Mouse (Mus musculus) limb, embryonic 15.5 days (tissue): ENCODE measurements around the gene Fmnl2. TPM values are rescaled to one million over a fixed set of nuclear protein-coding genes. Genes with fewer than 3 reads are reported as not detected.

Experiments
- ATAC-seq: fragments of 200-750 bp; cut with Nextera tagmentation; 2 replicates; pipeline ENCODE4 v1.8.0; 2017; ENCODE audit warnings: low read depth, moderate TSS enrichment; ENCODE audit not compliant: insufficient number of reproducible peaks, low FRiP score, low TSS enrichment
- H3K27ac ChIP-seq: fragments of 300-500 bp; sonication (generic); 2 replicates; pipeline ENCODE4 v1.5.1; 2015; ENCODE audit warnings: moderate library complexity, mild to moderate bottlenecking, inconsistent platforms
- H3K27me3 ChIP-seq: fragments of 300-500 bp; sonication (generic); 2 replicates; pipeline ENCODE4 v1.6.1; 2015; ENCODE audit warnings: inconsistent platforms
- H3K36me3 ChIP-seq: fragments of 300-500 bp; sonication (generic); 2 replicates; pipeline ENCODE4 v1.6.1; 2015; ENCODE audit warnings: inconsistent platforms
- H3K4me1 ChIP-seq: fragments of 300-500 bp; sonication (generic); 2 replicates; pipeline ENCODE4 v1.6.1; 2015; ENCODE audit warnings: inconsistent platforms
- H3K4me2 ChIP-seq: fragments of 300-500 bp; sonication (generic); 2 replicates; pipeline ENCODE4 v1.6.1; 2015; ENCODE audit warnings: mild to moderate bottlenecking, inconsistent platforms
- H3K4me3 ChIP-seq: fragments of 300-500 bp; sonication (generic); 2 replicates; pipeline ENCODE4 v1.5.1; 2015; ENCODE audit warnings: mild to moderate bottlenecking, inconsistent platforms
- H3K9ac ChIP-seq: fragments of 300-500 bp; sonication (generic); 2 replicates; pipeline ENCODE4 v1.6.1; 2015; ENCODE audit warnings: inconsistent platforms
- H3K9me3 ChIP-seq: fragments of 300-500 bp; sonication (generic); 2 replicates; pipeline ENCODE4 v1.6.1; 2016; ENCODE audit warnings: inconsistent platforms
- WGBS: fragments of 180-500 bp; shearing (Covaris S2); methylation state at CpG from one replicate; pipeline ENCODE4 v1.1.7; 2015; 5-methylcytosine and 5-hydroxymethylcytosine counted together
- polyA plus RNA-seq: library from polyadenylated mRNA; unstranded; fragments of >200 nt; fragmentation: Nextera tagmentation; extraction: Ambion mirVana; gene quantifications from 2 replicates; pipeline ENCODE4 v1.2.1, GENCODE M21; 2015

Gene Fmnl2
- polyA plus RNA-seq, 1 experiment from 2014 or later, result 9.4 TPM

DNA sequence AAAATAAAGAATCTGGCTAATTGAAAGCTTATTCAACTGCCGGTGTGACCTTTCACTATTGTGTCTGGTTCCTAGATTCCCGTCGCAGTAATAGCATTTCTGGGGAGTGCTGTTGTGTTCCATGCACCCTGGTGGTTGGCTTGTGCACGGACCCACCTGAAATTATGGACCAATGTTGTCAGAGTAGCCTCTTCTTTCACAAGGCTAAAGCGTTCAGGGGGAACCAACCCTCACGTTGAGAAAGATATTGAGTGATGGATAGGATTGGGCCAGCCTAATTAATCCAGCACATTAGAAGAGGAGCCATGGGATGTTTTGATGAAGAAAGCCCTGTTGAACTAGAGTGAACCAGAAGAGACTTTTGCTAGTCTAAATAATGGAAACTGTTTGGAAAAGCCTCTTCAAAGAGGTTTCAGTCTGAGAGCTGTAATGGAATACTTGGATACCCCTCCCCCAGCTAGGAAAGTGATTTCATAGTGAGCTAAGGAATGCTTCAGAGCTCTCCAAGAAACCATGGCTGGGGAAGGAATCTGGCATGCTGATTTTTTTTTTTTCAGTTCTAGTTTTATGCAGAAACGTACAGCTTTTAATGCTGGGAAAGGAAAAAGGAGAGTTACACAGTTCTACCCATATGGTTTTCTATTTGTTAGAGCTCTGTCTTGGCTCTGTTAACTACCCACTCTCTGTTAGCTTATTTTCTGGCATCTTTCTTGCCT, 172.2 kb downstream of the Fmnl2 start:
- Histone ChIP-seq H3K36me3 (no peaks in the 10 kb centered on the region), H3K4me3 (no peak overlapping the region), H3K4me2 (peak overlapping the region; percentile 14; the same call in 1 of the 2 replicates), H3K27me3 (no peaks in the 10 kb centered on the region), H3K9ac (no peak overlapping the region), H3K9me3 (no peaks in the 10 kb centered on the region), H3K27ac (peak overlapping the region; percentile 87), H3K4me1 (peaks cover 26% of the 10 kb centered on the region)
- 47% methylated on average over 7 of the region's 7 CpGs for WGBS
- ATAC-seq, result peak; percentile 88

DNA sequence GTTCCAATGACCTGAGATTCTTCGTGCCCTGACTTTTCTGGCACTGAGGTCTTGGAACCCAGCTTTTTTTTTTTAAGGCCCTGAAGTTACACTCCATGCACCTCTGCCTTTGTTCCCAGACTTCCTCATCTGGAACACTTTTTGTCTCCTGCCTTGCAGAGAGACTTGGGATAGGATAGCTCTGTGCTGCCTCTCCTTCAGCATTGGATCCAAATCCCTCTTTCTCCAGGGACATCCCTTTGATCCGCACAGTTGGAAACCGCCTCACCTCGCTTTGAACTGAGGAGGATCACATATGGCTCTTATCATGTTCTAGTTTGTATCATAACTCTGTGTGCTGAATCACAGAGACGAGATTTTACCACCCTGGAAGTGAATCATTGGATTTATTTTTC, 172.8 kb downstream of the Fmnl2 start:
- peak overlapping the region; percentile 87 for H3K27ac ChIP-seq
- H3K9ac ChIP-seq, result no peak overlapping the region
- no peaks in the 10 kb centered on the region for H3K36me3 ChIP-seq
- H3K4me3 ChIP-seq, result no peak overlapping the region
- no peaks in the 10 kb centered on the region for H3K9me3 ChIP-seq
- H3K27me3 ChIP-seq, result no peaks in the 10 kb centered on the region
- 39% methylated on average over 5 of the region's 5 CpGs for WGBS
- ATAC-seq, result peak; percentile 50
- no peak overlapping the region for H3K4me2 ChIP-seq
- peaks cover 26% of the 10 kb centered on the region for H3K4me1 ChIP-seq

DNA sequence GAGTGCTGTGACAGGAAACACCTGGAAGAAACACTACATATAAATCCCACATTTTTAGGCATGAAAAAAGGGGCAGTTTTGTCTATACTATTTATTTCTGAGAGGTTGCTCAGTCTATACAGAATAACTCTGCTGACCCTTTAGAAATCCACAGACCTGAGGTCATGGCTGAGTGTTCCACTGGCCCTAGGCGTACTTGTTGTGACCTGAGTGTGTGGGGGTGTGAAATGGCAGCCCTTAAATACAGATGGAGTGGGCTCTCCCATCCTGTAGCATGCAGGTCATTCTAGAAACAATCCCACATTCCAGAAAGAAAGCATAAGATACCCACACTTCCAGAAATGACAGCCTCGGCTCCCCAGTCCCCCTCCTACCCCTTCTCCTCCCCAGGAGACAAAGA, 180.6 kb downstream of the Fmnl2 start:
- peaks cover 16% of the 10 kb centered on the region for H3K4me1 ChIP-seq
- no peak overlapping the region for H3K9ac ChIP-seq

DNA sequence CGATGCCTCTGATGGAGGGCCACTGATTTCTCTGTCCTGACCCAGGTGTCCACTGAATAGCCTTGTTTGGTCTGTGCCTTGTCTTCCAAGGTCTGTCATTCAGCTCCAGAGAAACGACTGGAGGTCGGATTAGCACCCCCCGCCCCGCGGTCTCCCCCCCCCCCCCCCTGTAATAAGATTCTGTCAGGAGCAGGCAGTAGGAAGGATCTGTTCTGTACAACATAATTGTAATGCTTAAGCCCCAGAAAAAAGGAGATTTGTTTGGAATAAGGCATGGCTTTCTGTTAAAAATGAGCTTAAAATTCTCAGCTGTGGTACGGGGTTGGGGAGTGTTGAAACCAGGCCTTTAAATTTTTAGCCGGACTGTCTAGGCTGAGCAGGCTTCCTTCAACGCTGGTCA, 181.1 kb downstream of the Fmnl2 start:
- H3K4me1 ChIP-seq, result peaks cover 16% of the 10 kb centered on the region
- no peak for ATAC-seq

More for the DNA sequence above, 180.6 kb downstream of the Fmnl2 start:
- Histone ChIP-seq H3K4me2 (no peak overlapping the region), H3K4me3 (no peak overlapping the region), H3K27ac (no peak overlapping the region), H3K9me3 (no peaks in the 10 kb centered on the region), H3K36me3 (0 out of 2 replicates have a peak, but pooled peaks cover 8% of the 10 kb centered on the region), H3K27me3 (no peaks in the 10 kb centered on the region)
- WGBS, result 41% methylated on average over 2 of the region's 2 CpGs
- 0 out of 2 replicates have a peak, but pooled peaks have one; percentile 44 for ATAC-seq

DNA sequence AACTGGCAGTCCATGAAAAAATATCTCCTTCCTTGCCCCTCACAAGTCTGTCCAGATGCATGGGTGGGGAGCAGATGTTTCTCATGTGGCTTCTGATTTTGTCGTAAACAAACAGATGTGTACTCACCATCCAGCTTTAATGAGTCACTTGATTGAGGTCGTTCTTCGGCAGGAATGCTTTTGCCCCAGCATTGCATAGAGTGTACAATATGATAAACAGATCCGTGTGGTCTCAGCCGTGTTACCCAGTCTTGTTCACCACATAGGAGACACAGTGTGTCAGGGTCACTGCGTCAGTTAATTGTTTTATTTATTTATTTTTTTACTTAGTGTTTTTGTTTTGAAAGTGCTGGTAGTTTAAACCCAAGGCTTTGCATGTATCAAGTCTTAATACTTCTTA, 189.4 kb downstream of the Fmnl2 start:
- Histone ChIP-seq H3K4me3 (no peak overlapping the region), H3K4me1 (peaks cover 8% of the 10 kb centered on the region), H3K9me3 (no peaks in the 10 kb centered on the region), H3K9ac (no peak overlapping the region), H3K36me3 (peaks cover 12% of the 10 kb centered on the region; the same call in 1 of the 2 replicates), H3K27ac (no peak overlapping the region), H3K27me3 (no peaks in the 10 kb centered on the region), H3K4me2 (no peak overlapping the region)
- ATAC-seq, result no peak
- WGBS, result 36% methylated on average over 6 of the region's 6 CpGs

More for the DNA sequence above, 181.1 kb downstream of the Fmnl2 start:
- no peaks in the 10 kb centered on the region for H3K9me3 ChIP-seq
- H3K36me3 ChIP-seq, result peaks cover 8% of the 10 kb centered on the region; the same call in 1 of the 2 replicates
- H3K27ac ChIP-seq, result no peak overlapping the region
- no peak overlapping the region for H3K4me3 ChIP-seq
- H3K9ac ChIP-seq, result no peak overlapping the region
- H3K4me2 ChIP-seq, result no peak overlapping the region
- H3K27me3 ChIP-seq, result no peaks in the 10 kb centered on the region
- 17% methylated on average over 9 of the region's 9 CpGs for WGBS

DNA sequence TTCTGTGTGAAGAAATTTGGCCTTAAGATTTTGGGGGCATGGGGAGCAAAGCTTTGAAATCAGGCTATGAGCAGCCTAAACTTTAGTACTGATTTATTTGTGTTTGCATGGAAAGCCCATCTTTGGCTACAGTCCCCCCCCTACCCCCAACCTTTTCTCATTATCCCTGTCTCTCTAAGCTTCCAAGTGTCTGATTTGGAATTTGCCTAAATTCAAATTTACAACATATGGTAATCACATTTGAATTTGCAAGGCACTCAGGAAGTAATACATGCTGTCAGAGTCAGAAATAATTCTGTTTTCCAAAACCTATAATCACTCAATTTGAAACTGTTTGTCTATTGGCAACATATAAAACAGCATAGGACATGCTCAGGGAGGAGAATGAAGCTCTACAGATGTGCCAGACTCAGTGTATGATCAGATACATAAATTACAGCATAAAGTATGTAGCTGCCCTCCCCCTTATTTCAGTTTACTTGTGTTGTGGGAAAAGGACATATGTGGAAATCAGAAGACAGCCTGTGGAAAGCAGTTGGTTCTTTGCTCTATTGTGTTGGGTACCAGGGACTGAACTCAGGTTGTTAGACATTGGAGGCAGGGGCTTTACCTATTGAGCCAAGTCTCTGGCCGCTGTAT, 190.2 kb downstream of the Fmnl2 start:
- Histone ChIP-seq H3K4me3 (no peak overlapping the region), H3K4me2 (no peak overlapping the region), H3K36me3 (peaks cover 5% of the 10 kb centered on the region; the same call in 1 of the 2 replicates), H3K27ac (no peak overlapping the region), H3K9me3 (no peaks in the 10 kb centered on the region), H3K4me1 (peaks cover 8% of the 10 kb centered on the region), H3K27me3 (no peaks in the 10 kb centered on the region), H3K9ac (no peak overlapping the region)
- WGBS, result 92% methylated on average over 1 of the region's 1 CpGs
- no peak for ATAC-seq

DNA sequence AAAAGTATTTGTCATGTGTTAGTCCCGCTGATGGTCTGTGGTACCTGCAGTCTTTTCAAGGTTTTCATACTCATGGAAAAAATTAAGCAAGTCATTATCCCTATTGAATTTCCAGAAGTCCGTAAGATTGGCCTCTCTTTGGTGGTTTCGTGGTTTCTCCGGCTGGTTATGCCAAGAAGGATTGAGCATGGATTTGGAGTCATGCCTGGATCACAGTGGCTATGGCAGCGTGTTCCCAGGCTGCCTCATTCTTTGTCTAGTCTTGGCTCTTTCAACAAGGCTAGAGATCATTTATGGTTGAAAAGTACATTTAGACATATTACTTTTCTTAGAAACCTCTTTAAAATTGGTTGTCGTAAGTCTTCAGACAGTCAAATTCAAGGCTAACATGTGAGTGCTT, 192.7 kb downstream of the Fmnl2 start:
- WGBS, result 57% methylated on average over 6 of the region's 6 CpGs
- H3K4me1 ChIP-seq, result peaks cover 14% of the 10 kb centered on the region
- peaks cover 7% of the 10 kb centered on the region; the same call in 1 of the 2 replicates for H3K36me3 ChIP-seq
- H3K9me3 ChIP-seq, result no peaks in the 10 kb centered on the region
- H3K27me3 ChIP-seq, result no peaks in the 10 kb centered on the region
- no peak overlapping the region for H3K4me2 ChIP-seq
- no peak overlapping the region; the same call in 1 of the 2 replicates for H3K27ac ChIP-seq
- no peak overlapping the region for H3K4me3 ChIP-seq
- H3K9ac ChIP-seq, result no peak overlapping the region
- ATAC-seq, result no peak

DNA sequence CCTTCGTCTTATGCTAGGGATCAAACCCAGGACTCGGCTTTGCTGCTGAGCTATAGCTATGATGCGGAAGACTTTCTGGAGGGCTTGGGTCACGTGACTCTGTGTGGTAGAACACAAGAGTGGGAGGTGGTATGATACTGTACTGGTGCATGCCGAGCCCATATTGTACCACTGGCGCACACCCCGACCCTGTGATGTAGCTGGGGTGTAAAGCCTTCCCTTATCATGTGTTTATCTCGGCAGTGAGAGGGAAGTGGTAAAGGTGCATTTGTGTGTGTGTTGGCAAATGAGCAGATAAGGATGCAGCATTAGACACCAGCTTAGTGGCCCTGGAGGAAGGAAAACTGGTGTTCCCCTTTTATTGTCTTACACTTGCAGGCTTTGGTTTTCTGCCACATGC, 193.8 kb downstream of the Fmnl2 start:
- peaks cover 14% of the 10 kb centered on the region for H3K4me1 ChIP-seq
- no peak for ATAC-seq
- peaks cover 7% of the 10 kb centered on the region; the same call in 1 of the 2 replicates for H3K36me3 ChIP-seq
- 74% methylated on average over 8 of the region's 8 CpGs for WGBS
- H3K4me3 ChIP-seq, result no peak overlapping the region
- H3K27ac ChIP-seq, result no peak overlapping the region
- no peaks in the 10 kb centered on the region for H3K9me3 ChIP-seq
- H3K9ac ChIP-seq, result no peak overlapping the region
- H3K4me2 ChIP-seq, result no peak overlapping the region
- no peaks in the 10 kb centered on the region for H3K27me3 ChIP-seq

DNA sequence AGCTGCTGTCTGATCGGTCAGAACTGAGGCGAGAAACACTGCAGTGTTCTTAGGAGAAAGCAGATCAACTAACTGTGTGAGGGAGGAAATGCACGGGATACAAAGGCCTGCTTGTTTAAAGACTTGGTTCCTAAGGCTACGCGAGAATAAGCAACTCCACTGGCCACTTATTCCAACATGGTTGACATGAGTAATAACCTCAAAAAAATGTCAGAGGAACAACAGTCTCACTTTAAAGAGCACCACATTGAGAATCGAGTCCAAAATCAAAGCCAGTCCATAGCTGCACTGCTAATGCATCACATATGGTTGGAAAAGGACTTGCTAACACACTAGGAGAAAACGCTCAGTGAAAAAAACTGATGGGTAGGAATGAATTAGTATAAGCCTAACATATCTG, 196.1 kb downstream of the Fmnl2 start:
- no peak overlapping the region for H3K4me2 ChIP-seq
- H3K27ac ChIP-seq, result peak overlapping the region; percentile 72
- no peaks in the 10 kb centered on the region for H3K27me3 ChIP-seq
- 32% methylated on average over 7 of the region's 7 CpGs for WGBS
- peaks cover 11% of the 10 kb centered on the region; the same call in 1 of the 2 replicates for H3K36me3 ChIP-seq
- H3K9ac ChIP-seq, result no peak overlapping the region
- peaks cover 14% of the 10 kb centered on the region for H3K4me1 ChIP-seq
- no peaks in the 10 kb centered on the region for H3K9me3 ChIP-seq
- ATAC-seq, result 0 out of 2 replicates have a peak, but pooled peaks have one; percentile 35
- no peak overlapping the region for H3K4me3 ChIP-seq

DNA sequence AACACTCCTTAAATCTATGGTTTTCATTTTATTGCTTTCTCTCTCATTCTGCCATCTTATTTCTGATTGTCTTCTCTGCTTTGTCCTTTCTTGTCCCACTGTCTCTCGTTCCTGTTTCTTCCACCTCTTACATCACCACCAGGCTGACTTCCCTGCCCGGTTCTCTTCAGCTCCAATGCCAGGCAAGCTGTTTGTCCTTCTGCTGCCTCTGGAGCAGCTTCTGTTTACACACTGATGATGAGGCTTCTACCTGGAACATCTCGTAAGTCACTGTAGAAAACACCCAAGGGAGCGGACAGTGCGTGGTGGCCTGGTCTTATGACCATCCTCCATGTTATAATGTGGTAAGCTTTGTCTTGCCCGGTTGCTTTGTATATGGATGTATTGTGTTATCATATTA, 198.9 kb downstream of the Fmnl2 start:
- WGBS, result 94% methylated on average over 6 of the region's 6 CpGs
- no peaks in the 10 kb centered on the region for H3K27me3 ChIP-seq
- H3K4me1 ChIP-seq, result peaks cover 12% of the 10 kb centered on the region; the same call in 1 of the 2 replicates
- no peak overlapping the region for H3K27ac ChIP-seq
- no peak overlapping the region for H3K9ac ChIP-seq
- H3K4me3 ChIP-seq, result no peak overlapping the region
- no peak for ATAC-seq
- peaks cover 8% of the 10 kb centered on the region; the same call in 1 of the 2 replicates for H3K36me3 ChIP-seq
- no peak overlapping the region for H3K4me2 ChIP-seq
- no peaks in the 10 kb centered on the region for H3K9me3 ChIP-seq

DNA sequence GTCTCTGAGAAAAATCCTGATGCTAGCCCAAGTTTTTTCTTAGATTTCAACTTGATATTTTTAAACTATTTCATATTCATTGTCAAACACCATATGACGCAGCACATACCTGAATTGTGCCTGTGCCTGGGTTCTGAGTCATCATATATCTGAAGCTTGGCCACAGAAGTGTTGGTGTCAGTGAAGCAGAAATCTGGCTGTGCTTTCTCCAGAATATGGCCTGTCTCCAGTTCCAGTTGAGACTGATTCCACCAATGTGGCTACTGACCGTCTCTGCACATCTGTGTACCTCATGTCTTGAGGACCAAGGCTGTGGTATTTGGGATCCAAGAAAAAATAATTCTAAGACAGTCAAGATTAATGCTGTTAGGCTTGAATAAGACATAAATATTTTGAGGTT, 199.6 kb downstream of the Fmnl2 start:
- no peak for ATAC-seq
- 65% methylated on average over 2 of the region's 2 CpGs for WGBS

More for the DNA sequence above, 199.6 kb downstream of the Fmnl2 start:
- Histone ChIP-seq H3K4me2 (no peak overlapping the region), H3K9me3 (no peaks in the 10 kb centered on the region), H3K4me3 (no peak overlapping the region), H3K36me3 (peaks cover 8% of the 10 kb centered on the region; the same call in 1 of the 2 replicates), H3K9ac (no peak overlapping the region), H3K27me3 (no peaks in the 10 kb centered on the region), H3K4me1 (peaks cover 11% of the 10 kb centered on the region; the same call in 1 of the 2 replicates), H3K27ac (no peak overlapping the region)
